Mouse (Mus musculus) erythroblast, embryonic 14.5 days (primary cell): ENCODE results near the gene Arpc5. TPM values are rescaled to one million over a fixed set of nuclear protein-coding genes. Genes with fewer than 3 reads are reported as not detected.

ENCODE experiments used
- H3K27me3 ChIP-seq: 2 replicates; pipeline ENCODE4 v1.6.1; 2012; ENCODE audit warnings: inconsistent platforms; ENCODE audit not compliant: control insufficient read depth
- H3K36me3 ChIP-seq: 2 replicates; pipeline ENCODE4 v1.6.1; 2012; ENCODE audit warnings: mild to moderate bottlenecking, inconsistent platforms; ENCODE audit not compliant: control insufficient read depth
- H3K4me1 ChIP-seq: 2 replicates; pipeline ENCODE4 v1.6.1; 2012; ENCODE audit warnings: inconsistent platforms; ENCODE audit not compliant: control insufficient read depth
- H3K4me3 ChIP-seq: replicated peaks from 2 replicates; pipeline ENCODE3; 2012; ENCODE audit warnings: moderate library complexity, mild to moderate bottlenecking, inconsistent platforms
- H3K9me3 ChIP-seq: 2 replicates; pipeline ENCODE4 v1.6.1; 2012; ENCODE audit warnings: low read length, inconsistent platforms, mixed read lengths; ENCODE audit not compliant: control insufficient read depth
- GATA1 ChIP-seq: IDR thresholded peaks from 2 replicates; pipeline ENCODE4 v1.6.1; 2012; ENCODE audit warnings: low read length, inconsistent platforms, mixed read lengths
- TAL1 ChIP-seq: IDR thresholded peaks from 3 replicates; pipeline ENCODE4 v1.6.1; 2012; ENCODE audit warnings: low read length, inconsistent platforms, mixed read lengths
- polyA plus RNA-seq: library from polyadenylated mRNA; stranded (reverse); fragments of >175 nt; gene quantifications from 2 replicates; pipeline ENCODE4 v1.2.3, GENCODE M21; 2012

The Arpc5 gene
- polyA plus RNA-seq, 1 experiment = 23.0 TPM

- TF ChIP-seq GATA1 (no peak), TAL1 (no peak)
- no peaks in the 10 kb centered on the region for H3K9me3 ChIP-seq
Observed at GRCm38 (mm10) chr1:152820911-152821695, 54.8 kb downstream of the Arpc5 start.

GRCm38 (mm10) chr1:152821746-152822145 is 55.4 kb downstream of the Arpc5 start:
- H3K27me3 ChIP-seq = no peaks in the 10 kb centered on the region
- no peaks in the 10 kb centered on the region for H3K9me3 ChIP-seq
- H3K4me3 ChIP-seq = no peak overlapping the region
- H3K4me1 ChIP-seq = no peaks in the 10 kb centered on the region
- H3K36me3 ChIP-seq = no peaks in the 10 kb centered on the region
- TF ChIP-seq GATA1 (no peak), TAL1 (no peak)

More at GRCm38 (mm10) chr1:152820911-152821695, 54.8 kb downstream of the Arpc5 start:
- no peaks in the 10 kb centered on the region for H3K36me3 ChIP-seq
- H3K4me1 ChIP-seq = no peaks in the 10 kb centered on the region
- no peak overlapping the region for H3K4me3 ChIP-seq
- no peaks in the 10 kb centered on the region for H3K27me3 ChIP-seq

- Histone ChIP-seq H3K36me3 (no peaks in the 10 kb centered on the region), H3K4me1 (no peaks in the 10 kb centered on the region), H3K9me3 (no peaks in the 10 kb centered on the region), H3K27me3 (no peaks in the 10 kb centered on the region), H3K4me3 (no peak overlapping the region)
- TF ChIP-seq GATA1 = no peak
- TF ChIP-seq TAL1 = no peak
Observed at GRCm38 (mm10) chr1:152824206-152824605, 57.9 kb downstream of the Arpc5 start.

Other genes with a start within 250 kb of the Arpc5 start
- gene Apobec4, start 16.0 kb upstream of the Arpc5 start, polyA plus RNA-seq = not detected in 2 replicates
- 0.03 and 0.07 TPM in 2 replicates for gene Rgl1, start 191 bp upstream of the Arpc5 start, polyA plus RNA-seq
- 0.03 and 0.05 TPM in 2 replicates for gene Ncf2, start 33.7 kb downstream of the Arpc5 start, polyA plus RNA-seq
- 0.29 and 0.33 TPM in 2 replicates for gene Smg7, start 136.1 kb downstream of the Arpc5 start, polyA plus RNA-seq
- gene Nmnat2, start 188.5 kb downstream of the Arpc5 start, polyA plus RNA-seq = not detected in 2 replicates